Mouse (Mus musculus): ENCODE measurements around the gene Setd1a. TPM values are rescaled to one million over a fixed set of nuclear protein-coding genes. Genes with fewer than 3 reads are reported as not detected.

The Setd1a gene
- total and polyA plus RNA-seq, 3 experiments, result 9.1 to 104 (median 103) TPM

DNA sequence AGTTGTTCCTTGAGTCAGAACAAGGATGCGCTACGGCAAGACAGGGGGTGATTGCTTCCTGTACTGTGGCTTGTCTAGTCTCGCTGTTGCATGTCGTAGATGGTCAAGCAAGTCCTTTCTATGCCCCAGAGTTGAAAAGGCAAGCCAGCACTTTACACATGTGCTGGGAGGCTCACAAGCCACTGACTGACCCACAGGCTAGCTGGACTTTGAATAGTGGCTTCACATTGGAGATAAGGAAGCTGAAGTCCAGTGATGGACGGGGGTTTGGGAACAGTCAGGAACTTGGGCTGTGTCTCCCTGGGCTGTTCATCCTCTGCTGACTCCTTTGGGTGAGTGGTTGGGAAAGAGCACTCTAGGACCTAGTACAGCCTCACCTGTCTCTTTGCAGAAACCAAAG is 24.9 kb upstream of the Setd1a start:
- DNase-seq (ENCODE audit: low spot score) (no peak), ATAC-seq (ENCODE audit: extremely low read depth, insufficient number of reproducible peaks, low FRiP score, poor library complexity, severe bottlenecking) (no peak)
- Histone ChIP-seq H3K27me3 (ENCODE audit: insufficient read depth, low read length) (no peaks in the 10 kb centered on the region), H3K4me1 (ENCODE audit: insufficient read depth, low read depth, low read length) (peaks cover 18% of the 10 kb centered on the region), H3K4me3 (ENCODE audit: low read depth, low read length) (no peak overlapping the region), H3K36me3 (replicated peaks) (peaks cover 87% of the 10 kb centered on the region), H3K9me3 (replicated peaks) (no peaks in the 10 kb centered on the region)
- no peak for TF ChIP-seq TAL1 (conservative IDR thresholded peaks at IDR 0.05; ENCODE audit: low read depth, low read length)
- TF ChIP-seq GATA1 (IDR thresholded peaks at IDR 0.05; ENCODE audit: borderline replicate concordance, low read length), result no peak
- no peak for TF ChIP-seq GATA2 (IDR thresholded peaks at IDR 0.05; ENCODE audit: borderline replicate concordance, low read depth, low read length)
- no peak for TF ChIP-seq POLR2AphosphoS5 (IDR thresholded peaks at IDR 0.05; ENCODE audit: insufficient replicate concordance, low read depth, low read length)
- no peak for TF ChIP-seq CTCF (IDR thresholded peaks at IDR 0.05; ENCODE audit: low read depth, low read length)

DNA sequence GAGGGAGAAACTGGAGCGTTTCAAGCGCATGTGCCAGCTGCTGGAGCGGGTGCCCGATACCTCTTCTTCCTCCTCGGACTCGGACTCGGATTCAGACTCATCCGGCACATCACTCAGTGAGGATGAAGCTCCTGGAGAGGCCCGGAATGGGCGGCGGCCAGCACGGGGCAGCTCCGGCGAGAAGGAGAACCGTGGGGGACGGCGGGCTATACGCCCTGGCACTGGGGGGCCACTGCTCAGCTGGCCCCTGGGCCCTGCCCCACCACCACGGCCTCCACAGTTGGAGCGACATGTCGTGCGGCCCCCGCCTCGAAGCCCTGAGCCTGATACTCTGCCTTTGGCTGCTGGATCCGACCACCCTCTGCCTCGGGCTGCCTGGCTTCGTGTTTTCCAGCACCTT is 24.4 kb upstream of the Setd1a start:
- ATAC-seq (ENCODE audit: extremely low read depth, insufficient number of reproducible peaks, low FRiP score, poor library complexity, severe bottlenecking) (no peak), DNase-seq (ENCODE audit: low spot score) (no peak)
- Histone ChIP-seq H3K27me3 (ENCODE audit: insufficient read depth, low read length) (no peaks in the 10 kb centered on the region), H3K36me3 (replicated peaks) (peaks cover 92% of the 10 kb centered on the region), H3K4me3 (ENCODE audit: low read depth, low read length) (no peak overlapping the region), H3K4me1 (ENCODE audit: insufficient read depth, low read depth, low read length) (peaks cover 14% of the 10 kb centered on the region), H3K9me3 (replicated peaks) (no peaks in the 10 kb centered on the region)
- TF ChIP-seq GATA1 (IDR thresholded peaks at IDR 0.05; ENCODE audit: borderline replicate concordance, low read length) (no peak), POLR2AphosphoS5 (IDR thresholded peaks at IDR 0.05; ENCODE audit: insufficient replicate concordance, low read depth, low read length) (no peak), TAL1 (conservative IDR thresholded peaks at IDR 0.05; ENCODE audit: low read depth, low read length) (no peak), CTCF (IDR thresholded peaks at IDR 0.05; ENCODE audit: low read depth, low read length) (no peak), GATA2 (IDR thresholded peaks at IDR 0.05; ENCODE audit: borderline replicate concordance, low read depth, low read length) (no peak)

GRCm38 (mm10) chr7:127753158-127753557 is 23.3 kb upstream of the Setd1a start:
- Histone ChIP-seq H3K4me1 (ENCODE audit: insufficient read depth, low read depth, low read length) (peaks cover 6% of the 10 kb centered on the region), H3K27me3 (ENCODE audit: insufficient read depth, low read length) (no peaks in the 10 kb centered on the region), H3K4me3 (ENCODE audit: low read depth, low read length) (no peak overlapping the region), H3K36me3 (replicated peaks) (peaks cover 96% of the 10 kb centered on the region), H3K9me3 (replicated peaks) (no peaks in the 10 kb centered on the region)
- DNase-seq (ENCODE audit: low spot score), result no peak
- TF ChIP-seq CTCF (IDR thresholded peaks at IDR 0.05; ENCODE audit: low read depth, low read length), result no peak
- no peak for TF ChIP-seq POLR2AphosphoS5 (IDR thresholded peaks at IDR 0.05; ENCODE audit: insufficient replicate concordance, low read depth, low read length)
- TF ChIP-seq GATA1 (IDR thresholded peaks at IDR 0.05; ENCODE audit: borderline replicate concordance, low read length), result no peak
- TF ChIP-seq TAL1 (conservative IDR thresholded peaks at IDR 0.05; ENCODE audit: low read depth, low read length), result no peak
- no peak for TF ChIP-seq GATA2 (IDR thresholded peaks at IDR 0.05; ENCODE audit: borderline replicate concordance, low read depth, low read length)
- no peak for ATAC-seq (ENCODE audit: extremely low read depth, insufficient number of reproducible peaks, low FRiP score, poor library complexity, severe bottlenecking)

GRCm38 (mm10) chr7:127753741-127754140 is 22.7 kb upstream of the Setd1a start:
- Histone ChIP-seq H3K9me3 (replicated peaks) (no peaks in the 10 kb centered on the region), H3K36me3 (replicated peaks) (peaks cover 94% of the 10 kb centered on the region), H3K27me3 (ENCODE audit: insufficient read depth, low read length) (no peaks in the 10 kb centered on the region), H3K4me1 (ENCODE audit: insufficient read depth, low read depth, low read length) (peaks cover 6% of the 10 kb centered on the region), H3K4me3 (ENCODE audit: low read depth, low read length) (no peak overlapping the region)
- TF ChIP-seq GATA1 (IDR thresholded peaks at IDR 0.05; ENCODE audit: borderline replicate concordance, low read length), result no peak
- DNase-seq (ENCODE audit: low spot score) (no peak), ATAC-seq (ENCODE audit: extremely low read depth, insufficient number of reproducible peaks, low FRiP score, poor library complexity, severe bottlenecking) (no peak)

- peaks cover 78% of the 10 kb centered on the region for H3K36me3 ChIP-seq (replicated peaks)
- no peak overlapping the region for H3K4me3 ChIP-seq (ENCODE audit: low read depth, low read length)
- no peak for DNase-seq (ENCODE audit: low spot score)
- H3K9me3 ChIP-seq (replicated peaks), result no peaks in the 10 kb centered on the region
- TF ChIP-seq GATA1 (IDR thresholded peaks at IDR 0.05; ENCODE audit: borderline replicate concordance, low read length) (no peak), CTCF (IDR thresholded peaks at IDR 0.05; ENCODE audit: low read depth, low read length) (no peak), GATA2 (IDR thresholded peaks at IDR 0.05; ENCODE audit: borderline replicate concordance, low read depth, low read length) (no peak), POLR2AphosphoS5 (IDR thresholded peaks at IDR 0.05; ENCODE audit: insufficient replicate concordance, low read depth, low read length) (no peak), TAL1 (conservative IDR thresholded peaks at IDR 0.05; ENCODE audit: low read depth, low read length) (no peak)
- H3K4me1 ChIP-seq (ENCODE audit: insufficient read depth, low read depth, low read length), result peaks cover 16% of the 10 kb centered on the region
- no peaks in the 10 kb centered on the region for H3K27me3 ChIP-seq (ENCODE audit: insufficient read depth, low read length)
- no peak for ATAC-seq (ENCODE audit: extremely low read depth, insufficient number of reproducible peaks, low FRiP score, poor library complexity, severe bottlenecking)
Observed at GRCm38 (mm10) chr7:127759716-127760115, 16.8 kb upstream of the Setd1a start.

- Histone ChIP-seq H3K4me1 (ENCODE audit: insufficient read depth, low read depth, low read length) (peaks cover 16% of the 10 kb centered on the region), H3K36me3 (replicated peaks) (peaks cover 77% of the 10 kb centered on the region), H3K4me3 (ENCODE audit: low read depth, low read length) (no peak overlapping the region), H3K9me3 (replicated peaks) (no peaks in the 10 kb centered on the region), H3K27me3 (ENCODE audit: insufficient read depth, low read length) (no peaks in the 10 kb centered on the region)
- ATAC-seq (ENCODE audit: extremely low read depth, insufficient number of reproducible peaks, low FRiP score, poor library complexity, severe bottlenecking) (no peak), DNase-seq (ENCODE audit: low spot score) (no peak)
- TF ChIP-seq TAL1 (conservative IDR thresholded peaks at IDR 0.05; ENCODE audit: low read depth, low read length) (no peak), GATA2 (IDR thresholded peaks at IDR 0.05; ENCODE audit: borderline replicate concordance, low read depth, low read length) (no peak), GATA1 (IDR thresholded peaks at IDR 0.05; ENCODE audit: borderline replicate concordance, low read length) (no peak), CTCF (IDR thresholded peaks at IDR 0.05; ENCODE audit: low read depth, low read length) (no peak), POLR2AphosphoS5 (IDR thresholded peaks at IDR 0.05; ENCODE audit: insufficient replicate concordance, low read depth, low read length) (no peak)
Observed at GRCm38 (mm10) chr7:127760478-127760877, 16.0 kb upstream of the Setd1a start.

DNA sequence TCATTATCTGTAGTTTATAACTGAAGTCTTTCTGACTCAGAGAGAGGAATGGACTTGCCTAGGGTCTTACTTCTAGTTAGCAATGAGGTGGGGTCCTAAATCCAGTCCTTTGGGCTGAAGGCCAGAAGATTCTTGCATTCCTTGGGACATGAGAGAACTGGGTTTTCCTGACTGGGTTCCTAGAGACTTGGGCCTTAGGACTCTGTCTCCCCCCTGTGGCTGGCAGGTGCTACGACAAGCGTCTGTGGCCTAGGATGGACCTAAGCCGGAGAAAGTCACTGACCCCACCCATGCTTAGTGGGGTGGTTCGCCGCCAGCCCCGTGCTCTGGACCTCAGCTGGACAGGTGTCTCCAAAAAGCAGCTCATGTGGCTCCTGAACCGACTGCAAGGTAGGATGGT is 15.4 kb upstream of the Setd1a start:
- Histone ChIP-seq H3K27me3 (ENCODE audit: insufficient read depth, low read length) (no peaks in the 10 kb centered on the region), H3K4me3 (ENCODE audit: low read depth, low read length) (no peak overlapping the region), H3K4me1 (ENCODE audit: insufficient read depth, low read depth, low read length) (peaks cover 20% of the 10 kb centered on the region), H3K9me3 (replicated peaks) (no peaks in the 10 kb centered on the region), H3K36me3 (replicated peaks) (peaks cover 77% of the 10 kb centered on the region)
- no peak for ATAC-seq (ENCODE audit: extremely low read depth, insufficient number of reproducible peaks, low FRiP score, poor library complexity, severe bottlenecking)
- DNase-seq (ENCODE audit: low spot score), result no peak
- TF ChIP-seq GATA2 (IDR thresholded peaks at IDR 0.05; ENCODE audit: borderline replicate concordance, low read depth, low read length), result no peak
- peak; percentile 95 for TF ChIP-seq CTCF (IDR thresholded peaks at IDR 0.05; ENCODE audit: low read depth, low read length)
- no peak for TF ChIP-seq GATA1 (IDR thresholded peaks at IDR 0.05; ENCODE audit: borderline replicate concordance, low read length)

Measured in G1E (cell line).